Mouse (Mus musculus): ENCODE data around the gene Dis3l.
"Not testable (repeated sequence)": the region's sequence is repeated elsewhere in the genome, so short reads cannot be mapped to it uniquely, and the experiment has no call there.

Gene Dis3l

GRCm38 (mm10) chr9:64316986-64317385, 24.1 kb downstream of the Dis3l start:
- no peak for DNase-seq (ENCODE audit: low spot score)

DNA sequence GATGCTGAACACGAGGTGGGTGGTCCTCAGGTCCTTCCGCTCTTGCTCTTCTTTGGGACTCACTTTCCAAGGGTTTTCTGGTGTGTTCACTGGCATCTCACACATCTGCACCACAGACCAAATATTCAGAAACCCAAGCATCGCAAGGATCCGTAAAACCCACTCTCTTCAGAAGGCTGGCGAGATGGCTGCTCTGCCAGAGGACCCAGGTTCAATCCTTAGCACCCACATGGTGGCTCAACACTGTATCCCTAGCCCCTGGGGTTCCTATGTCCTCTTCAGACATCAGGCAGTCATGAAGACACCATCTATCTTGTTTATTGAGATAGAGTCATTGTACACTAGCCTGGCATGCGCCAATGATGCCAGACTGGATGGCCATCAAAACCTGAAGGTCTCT, 26.4 kb downstream of the Dis3l start:
- DNase-seq (ENCODE audit: low spot score) = no peak

DNA sequence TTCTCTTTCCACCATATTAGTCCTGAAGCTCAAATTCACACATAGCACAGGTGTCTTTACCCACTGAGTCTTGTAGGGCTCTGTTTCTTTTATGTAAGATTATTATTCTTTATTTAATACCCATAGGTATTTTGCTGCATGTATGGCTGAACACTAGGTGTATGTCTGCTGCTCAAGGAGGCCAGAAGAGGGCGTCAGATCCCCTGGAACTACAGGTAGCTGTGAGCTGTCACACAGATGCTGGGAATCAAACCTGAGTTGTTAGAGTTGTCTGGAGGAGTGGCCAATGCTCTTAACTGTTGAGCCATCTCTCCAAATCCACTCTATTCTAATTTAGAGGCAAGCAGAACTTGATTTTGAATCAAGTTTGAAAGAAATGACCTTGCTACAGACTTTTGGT, 29.0 kb downstream of the Dis3l start:
- no peak for DNase-seq (ENCODE audit: low spot score)

- no peak for DNase-seq (ENCODE audit: low spot score)
These were observed 29.9 kb downstream of the Dis3l start for GRCm38 (mm10) chr9:64310996-64311785.

DNA sequence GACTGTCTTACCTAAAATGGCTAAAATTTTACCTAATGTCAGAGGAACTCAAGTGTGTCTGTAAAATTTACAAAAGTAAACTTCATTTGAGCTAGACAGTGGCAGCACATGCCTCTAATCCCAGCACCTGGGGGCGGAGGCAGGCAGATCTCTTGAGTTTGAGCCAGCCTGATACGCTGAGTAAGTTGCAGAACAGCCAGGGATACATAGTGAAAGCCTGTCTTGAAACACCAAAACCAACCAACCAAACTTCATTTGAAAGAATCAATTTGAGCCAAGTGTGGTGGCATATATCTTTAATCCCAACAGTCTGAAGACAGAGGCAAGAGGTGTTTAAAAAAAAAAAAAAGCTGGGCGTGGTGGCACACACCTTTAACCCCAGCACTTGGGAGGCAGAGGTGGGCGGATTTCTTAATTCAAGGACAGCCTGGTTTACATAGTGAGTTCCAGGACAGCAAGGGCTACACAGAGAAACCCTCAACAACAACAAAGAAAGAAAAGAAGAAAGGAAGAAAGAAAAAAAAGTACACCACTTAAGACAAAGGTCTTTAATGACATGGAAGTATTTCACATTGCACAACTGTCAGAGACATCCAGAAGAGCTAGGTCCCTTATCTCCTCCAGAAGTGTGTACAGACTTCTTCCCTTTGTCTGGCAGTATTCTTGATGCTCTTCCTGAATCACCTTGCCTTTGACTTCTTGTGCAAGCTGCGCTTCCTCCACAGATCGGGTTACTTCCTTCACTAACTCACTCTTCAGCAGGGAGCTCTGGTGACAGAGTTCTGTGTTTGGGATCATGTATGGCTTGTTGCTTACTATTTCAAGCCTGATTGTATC, 34.4 kb downstream of the Dis3l start:
- DNase-seq (ENCODE audit: low spot score) = no peak

DNA sequence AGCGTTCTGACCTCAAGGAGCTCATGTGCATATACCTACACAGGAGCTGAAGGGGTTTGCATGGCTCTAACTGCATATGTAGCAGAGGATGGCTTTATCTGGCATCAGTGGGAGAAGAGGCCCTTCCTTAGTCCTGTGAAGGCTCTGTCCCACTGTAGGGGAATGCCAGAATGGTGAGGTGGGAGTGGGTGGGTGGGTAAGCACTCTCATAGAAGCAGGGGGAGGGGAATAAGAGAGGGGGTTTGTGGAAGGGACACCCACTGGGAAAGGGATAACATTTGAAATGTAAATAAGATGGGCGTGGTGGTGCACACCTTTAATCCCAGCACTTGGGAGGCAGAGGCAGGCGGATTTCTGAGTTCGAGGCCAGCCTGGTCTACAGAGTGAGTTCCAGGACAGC, 38.0 kb downstream of the Dis3l start:
- not testable (repeated sequence) for DNase-seq (ENCODE audit: low spot score)

GRCm38 (mm10) chr9:64282404-64282987, 58.6 kb downstream of the Dis3l start:
- no peak for DNase-seq (ENCODE audit: low spot score)

DNA sequence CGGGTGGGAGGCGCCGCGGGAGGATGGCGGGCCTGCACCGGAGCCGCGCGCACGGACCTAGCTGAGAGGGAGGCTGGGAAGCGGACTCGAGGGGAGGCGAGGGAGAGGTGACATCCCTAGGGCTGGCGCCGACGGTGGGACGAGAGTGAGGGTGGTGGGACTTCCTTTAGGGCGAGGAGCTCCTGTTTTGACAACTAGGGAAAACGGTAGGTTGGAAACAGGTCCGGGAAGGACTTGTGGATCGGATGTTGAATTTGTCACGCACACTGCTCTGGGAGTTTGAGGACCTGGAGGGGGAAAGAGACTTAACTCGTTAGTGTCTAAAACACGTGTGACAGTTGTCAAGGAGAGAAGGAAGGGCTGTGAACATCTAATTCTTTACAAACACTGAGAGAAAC, 59.3 kb downstream of the Dis3l start:
- DNase-seq (ENCODE audit: low spot score) = no peak

GRCm38 (mm10) chr9:64281105-64281780, 59.8 kb downstream of the Dis3l start, which contains the start of gene Tipin:
Tipin (plus strand) TSS chr9:64281581.
- peak; percentile 96 for DNase-seq (ENCODE audit: low spot score)

DNA sequence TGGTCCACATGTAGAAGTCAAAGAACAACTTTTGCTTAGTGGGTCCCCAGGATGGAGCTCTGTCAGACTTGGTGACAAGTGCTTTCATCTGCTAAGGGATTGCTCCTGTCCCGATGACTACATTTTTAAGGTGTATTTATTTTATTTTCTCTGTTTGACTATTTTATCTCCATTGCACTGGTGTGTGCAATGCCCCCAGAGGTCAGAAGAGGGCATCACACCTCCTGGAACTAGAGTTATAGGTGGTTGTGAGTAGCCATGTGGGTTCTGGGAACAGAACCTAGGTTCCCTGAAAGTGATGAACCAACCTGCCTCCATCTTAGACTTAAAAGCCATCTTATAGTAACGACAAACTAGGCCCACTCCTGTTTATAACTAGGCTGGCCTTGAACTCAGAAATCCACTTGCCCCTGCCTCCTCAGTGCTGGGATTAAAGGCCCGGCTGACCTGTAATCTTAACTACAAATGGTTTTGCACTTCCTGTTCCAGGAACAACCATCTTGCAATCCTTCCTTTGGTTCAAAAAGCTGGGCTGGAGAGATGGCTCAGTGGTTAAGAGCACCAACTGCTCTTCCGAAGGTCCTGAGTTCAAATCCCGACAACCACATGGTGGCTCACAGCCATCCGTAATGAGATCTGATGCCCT, 62.3 kb downstream of the Dis3l start:
- no peak for DNase-seq (ENCODE audit: low spot score)

- peak; percentile 74 for DNase-seq (ENCODE audit: low spot score)
These were observed 63.4 kb downstream of the Dis3l start for GRCm38 (mm10) chr9:64277706-64278105.

- no peak for DNase-seq (ENCODE audit: low spot score)
These were observed 66.2 kb downstream of the Dis3l start for GRCm38 (mm10) chr9:64274919-64275318.

DNA sequence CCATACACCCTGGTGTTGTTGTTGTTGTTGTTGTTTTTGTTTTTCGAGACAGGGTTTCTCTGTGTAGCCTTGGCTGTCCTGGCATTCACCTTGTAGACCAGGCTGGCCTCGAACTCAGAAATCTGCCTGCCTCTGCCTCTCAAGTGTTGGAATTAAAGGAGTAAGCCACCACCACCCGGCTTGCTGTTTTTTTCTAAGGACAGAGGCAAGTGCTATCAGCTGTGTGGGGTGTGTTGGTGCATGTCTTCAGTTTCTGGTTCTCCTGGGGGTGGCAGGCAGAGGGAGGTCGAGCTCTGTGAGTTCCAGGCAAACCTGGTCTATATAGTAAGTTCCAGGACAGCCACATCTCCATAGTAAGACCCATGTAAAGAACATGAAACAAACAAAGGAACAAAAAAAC, 66.8 kb downstream of the Dis3l start:
- DNase-seq (ENCODE audit: low spot score) = no peak

GRCm38 (mm10) chr9:64273757-64274156, 67.3 kb downstream of the Dis3l start:
- no peak for DNase-seq (ENCODE audit: low spot score)

DNA sequence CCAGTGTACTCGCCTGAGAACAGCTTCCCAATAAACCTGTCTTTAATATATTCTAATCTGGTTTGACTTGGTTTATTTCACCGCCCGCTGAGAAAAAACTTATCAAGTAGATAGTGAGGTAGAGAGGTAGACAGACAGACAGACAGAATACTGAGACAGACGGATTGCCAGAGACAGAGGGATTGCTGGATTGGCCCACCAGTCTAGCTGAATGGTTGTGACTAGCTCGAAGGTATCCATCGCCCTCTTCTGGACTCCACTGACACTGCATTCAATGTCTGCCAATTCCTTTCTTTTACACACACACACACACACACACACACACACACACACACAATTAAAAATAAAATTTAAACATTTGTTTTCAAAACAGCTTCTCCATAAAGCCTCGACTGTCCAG, 68.5 kb downstream of the Dis3l start:
- DNase-seq (ENCODE audit: low spot score) = peak; percentile 33

GRCm38 (mm10) chr9:64271249-64271648, 69.8 kb downstream of the Dis3l start:
- DNase-seq (ENCODE audit: low spot score) = no peak

- not testable (repeated sequence) for DNase-seq (ENCODE audit: low spot score)
These were observed 72.3 kb downstream of the Dis3l start for GRCm38 (mm10) chr9:64268836-64269235.

- no peak for DNase-seq (ENCODE audit: low spot score)
These were observed 72.9 kb downstream of the Dis3l start for GRCm38 (mm10) chr9:64268196-64268595.

- DNase-seq (ENCODE audit: low spot score) = no peak
These were observed 73.9 kb downstream of the Dis3l start for GRCm38 (mm10) chr9:64267231-64267630.

GRCm38 (mm10) chr9:64264813-64265212, 76.3 kb downstream of the Dis3l start:
- no peak for DNase-seq (ENCODE audit: low spot score)

GRCm38 (mm10) chr9:64261023-64261422, 80.1 kb downstream of the Dis3l start:
- DNase-seq (ENCODE audit: low spot score) = no peak

DNA sequence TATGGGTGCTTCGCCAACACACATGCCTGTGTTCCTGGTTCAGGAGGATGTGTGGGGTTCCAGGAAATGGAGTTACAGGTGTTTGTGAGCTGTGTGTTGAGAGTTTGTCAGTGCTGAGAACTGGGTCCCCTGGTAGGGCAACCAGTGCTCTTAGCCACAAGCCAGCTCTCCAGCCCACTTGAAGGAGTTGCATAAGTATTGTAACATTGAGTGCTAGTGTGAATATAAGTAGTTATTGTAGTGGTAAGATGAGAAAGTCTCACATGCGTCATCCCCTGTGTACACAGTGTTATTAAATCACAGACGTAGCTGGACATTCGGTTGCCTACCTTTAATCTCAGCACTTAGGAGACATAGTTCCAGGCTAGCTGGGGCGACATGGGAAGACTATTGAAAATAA, 81.2 kb downstream of the Dis3l start:
- no peak for DNase-seq (ENCODE audit: low spot score)

Measured in urinary bladder, postnatal 14 days (tissue).